Mouse (Mus musculus) gastrocnemius, postnatal 36 days (tissue): ENCODE data around the gene Pkig. TPM values are rescaled to one million over a fixed set of nuclear protein-coding genes. Genes with fewer than 3 reads are reported as not detected.

Experiments used
- DNase-seq, 2 experiments: peaks; one replicate each; pipeline ENCODE4 v3.0.0; 2022
- intact Hi-C: fragments of 180-260 bp; cut with DNase I; formaldehyde crosslinking; loops from one replicate; pipeline ENCODE4 v1.15.1; 2025
- total RNA-seq, 2 experiments: library from RNA; stranded (reverse); gene quantifications; 2 replicates each; pipeline ENCODE4 v1.2.3; 2021

The Pkig gene
- total RNA-seq, 2 experiments from 2014 or later: 80.1 to 98.9 TPM

GRCm38 (mm10) chr2:163732021-163732420 lies 73.8 kb downstream of the Pkig start:
- no peak for DNase-seq
- intact Hi-C loops: no loop called here

GRCm38 (mm10) chr2:163735163-163735562 lies 77.0 kb downstream of the Pkig start:
- intact Hi-C loops: no loop called here
- no peak for DNase-seq

GRCm38 (mm10) chr2:163735980-163736379 lies 77.8 kb downstream of the Pkig start:
- intact Hi-C loops: no loop called here
- DNase-seq: no peak

GRCm38 (mm10) chr2:163742656-163743055 lies 84.5 kb downstream of the Pkig start:
- no peak for DNase-seq
- intact Hi-C loops: no loop called here

DNA sequence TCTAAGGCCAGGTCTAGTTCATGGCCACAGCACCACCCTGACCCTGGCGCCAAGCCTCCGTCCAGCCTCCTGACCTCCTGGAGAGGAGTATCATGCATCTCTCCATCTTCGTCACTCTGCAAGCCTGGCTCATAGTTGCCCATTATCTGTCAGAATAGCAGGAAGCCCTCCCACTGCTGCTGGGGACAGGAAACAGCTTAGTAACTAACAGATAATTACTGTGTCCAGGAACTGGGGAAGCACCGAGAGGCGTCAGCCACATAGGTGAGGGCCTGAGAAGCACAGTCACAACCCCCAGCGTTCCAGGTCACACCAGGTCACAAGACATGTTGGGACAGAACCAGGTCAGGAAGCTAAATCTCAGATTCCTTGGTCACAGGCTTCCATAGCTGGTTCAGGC lies 85.2 kb downstream of the Pkig start:
- intact Hi-C loops: no loop called here
- DNase-seq: no peak

- DNase-seq: no peak
- intact Hi-C loops: no loop called here
Measured at GRCm38 (mm10) chr2:163744801-163745570, 86.8 kb downstream of the Pkig start.

- intact Hi-C loops: no loop called here
- peak; percentile 39 to 60 for DNase-seq
Measured at GRCm38 (mm10) chr2:163749647-163750611, 91.7 kb downstream of the Pkig start, which contains the start of gene Ada. Gene Ada, minus strand, starts transcription at chr2:163750239.

DNA sequence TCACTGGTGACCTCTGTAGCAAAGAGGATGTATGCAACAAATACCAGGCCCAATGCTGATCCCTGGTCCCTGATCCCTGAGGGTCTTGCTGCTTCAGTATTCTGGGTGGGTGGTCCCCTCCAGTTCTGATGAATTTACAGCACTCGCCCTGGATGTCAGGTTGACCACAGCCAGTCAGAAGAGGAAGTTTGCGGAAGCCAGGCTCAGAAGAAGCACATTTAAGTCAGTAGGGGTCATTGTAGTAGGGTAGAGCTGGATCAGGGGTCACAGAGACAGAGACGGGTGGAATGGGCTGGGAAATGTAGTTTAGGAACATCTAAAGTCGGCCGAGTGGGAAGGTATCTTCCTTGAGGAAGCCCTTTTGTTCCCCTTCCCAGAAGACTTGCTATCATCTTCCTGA lies 96.0 kb downstream of the Pkig start:
- DNase-seq: no peak
- intact Hi-C loops: no loop called here

DNA sequence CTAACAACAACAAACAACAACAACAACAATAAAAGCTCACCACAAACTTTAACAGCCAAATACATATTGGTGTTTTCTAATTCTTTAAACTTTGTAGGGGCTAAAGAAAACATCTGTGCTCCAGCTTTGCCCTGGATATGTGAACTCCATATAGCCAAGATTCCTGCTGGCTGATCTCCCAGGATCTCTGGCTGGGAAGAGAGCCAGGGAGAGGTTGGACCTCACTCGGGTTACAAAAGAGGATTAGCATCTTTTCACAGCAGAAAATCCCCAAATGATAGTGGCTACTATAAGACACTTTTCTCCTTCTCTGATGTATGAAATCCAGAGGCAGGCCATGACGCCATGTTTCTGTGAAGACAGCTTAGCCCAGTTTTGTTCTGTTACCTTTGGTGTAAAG lies 98.5 kb downstream of the Pkig start:
- peak; percentile 70 to 76 for DNase-seq
- intact Hi-C loops: no loop called here

DNA sequence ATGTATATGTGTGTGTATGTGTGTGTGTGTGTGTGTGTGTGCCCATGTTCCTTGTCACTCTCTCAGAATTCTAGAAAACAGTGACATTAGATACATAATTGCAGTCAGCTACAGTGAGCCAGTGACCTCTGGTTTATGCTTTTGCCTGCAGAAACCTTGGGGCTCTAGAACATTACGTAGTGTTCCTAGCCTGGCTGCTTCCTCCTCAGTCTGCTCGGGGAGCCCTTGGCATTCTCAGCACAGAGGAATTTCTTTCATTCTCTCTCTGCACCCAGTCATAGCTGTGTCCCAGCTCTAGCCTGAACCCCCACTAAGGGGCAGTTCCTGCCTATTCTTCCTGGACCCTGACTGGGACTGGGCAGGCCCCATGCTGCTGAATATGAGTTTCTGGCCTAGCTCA lies 100.0 kb downstream of the Pkig start:
- intact Hi-C loops: no loop called here
- no peak for DNase-seq

DNA sequence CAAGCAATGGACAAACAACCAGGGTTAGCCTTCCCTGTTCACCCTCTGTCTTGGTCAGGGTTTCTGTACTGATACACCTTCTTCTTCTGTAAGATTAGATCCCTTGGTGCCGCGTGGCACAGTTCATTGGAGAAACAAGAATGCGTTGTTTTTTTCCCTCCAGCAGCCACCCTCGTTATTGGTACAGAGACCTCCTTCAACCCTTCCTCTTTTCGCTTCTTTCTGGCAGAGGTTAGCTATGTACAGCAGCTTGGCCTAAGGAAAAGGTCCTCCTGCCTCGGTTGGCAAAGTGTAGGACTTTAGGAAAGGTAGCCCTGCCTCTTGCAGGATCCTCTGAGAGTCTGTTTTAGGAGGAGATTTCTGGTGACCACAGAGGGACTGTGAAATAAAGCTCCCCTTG lies 102.4 kb downstream of the Pkig start:
- intact Hi-C loops: no loop called here
- no peak for DNase-seq

DNA sequence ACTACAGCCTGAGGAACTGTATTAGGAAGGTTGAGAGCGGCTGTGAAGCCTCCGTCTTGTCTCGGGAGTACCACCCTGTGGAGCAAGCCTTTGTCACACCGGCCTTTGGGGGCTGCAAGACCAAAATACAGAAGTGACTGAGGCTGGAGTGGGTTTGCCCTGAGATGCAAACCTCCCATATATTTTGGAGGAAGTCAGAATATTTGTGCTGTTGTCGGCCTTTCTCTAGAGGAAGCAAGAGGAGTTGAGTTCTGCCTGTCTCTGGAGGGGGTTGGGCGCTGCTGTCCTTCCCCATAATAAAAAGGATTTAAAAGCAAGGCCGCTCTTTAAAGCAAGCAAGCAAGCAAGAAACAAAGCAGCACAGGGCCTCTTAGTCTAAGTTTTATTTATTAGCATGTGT lies 103.2 kb downstream of the Pkig start:
- no peak for DNase-seq
- intact Hi-C loops: no loop called here

GRCm38 (mm10) chr2:163766261-163766660 lies 108.1 kb downstream of the Pkig start:
- intact Hi-C loops: no loop called here
- no peak for DNase-seq

- DNase-seq: no peak
- intact Hi-C loops: no loop called here
Measured at GRCm38 (mm10) chr2:163766890-163767289, 108.7 kb downstream of the Pkig start.

DNA sequence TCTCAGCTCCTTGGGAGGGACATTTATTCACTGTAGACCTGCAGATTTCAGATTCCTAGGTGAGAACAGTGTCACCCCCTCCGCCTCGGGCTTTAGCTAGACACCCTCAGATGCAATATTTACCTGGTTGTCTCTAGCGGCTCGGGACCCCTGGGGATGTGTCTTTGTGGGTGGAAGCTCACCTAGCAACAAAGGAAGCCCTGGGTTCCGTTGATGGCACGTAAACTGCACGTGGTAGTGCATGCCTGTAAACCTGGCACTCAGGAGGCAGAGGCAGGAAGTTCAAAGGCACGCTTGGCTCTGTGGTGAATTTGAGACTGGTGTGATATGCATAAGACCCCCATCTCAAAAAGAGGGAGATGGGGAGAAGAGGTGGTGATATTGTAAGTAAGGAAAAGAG lies 112.5 kb downstream of the Pkig start:
- DNase-seq: no peak
- intact Hi-C loops: no loop called here

Other genes starting within 250 kb of the Pkig start
- gene Oser1, start 233.7 kb upstream of the Pkig start, total RNA-seq: 10 to 100 TPM; 31.3 to 32.4 TPM
- gene Gdap1l1, start 219.9 kb upstream of the Pkig start, total RNA-seq: not detected
- gene Fitm2, start 185.8 kb upstream of the Pkig start, total RNA-seq: 10 to 100 TPM; 70.2 to 84.3 TPM
- gene R3hdml, start 166.1 kb upstream of the Pkig start, total RNA-seq: not detected
- not detected for gene Hnf4a, start 151.6 kb upstream of the Pkig start, total RNA-seq
- gene Ttpal, start 56.1 kb upstream of the Pkig start, total RNA-seq: 1 to 10 TPM; 4.3 to 4.8 TPM
- 100 to 1,000 TPM; 101 to 136 TPM for gene Serinc3, start 13.3 kb upstream of the Pkig start, total RNA-seq
- under 1 TPM; 0.25 to 0.79 TPM for gene Ada, start 91.9 kb downstream of the Pkig start, total RNA-seq
- gene Ccn5, start 162.5 kb downstream of the Pkig start, total RNA-seq: under 1 TPM; 0.74 to 0.91 TPM
- gene Kcnk15, start 195.3 kb downstream of the Pkig start, total RNA-seq: not detected